Mouse (Mus musculus): Measurements from ENCODE around the gene Dcaf12l1. TPM values are rescaled to one million over a fixed set of nuclear protein-coding genes. Genes with fewer than 3 reads are reported as not detected.
"Not testable (repeated sequence)": the region's sequence is repeated elsewhere in the genome, so short reads cannot be mapped to it uniquely, and the experiment has no call there.

The Dcaf12l1 gene
- under 1 TPM; 0.20 to 0.70 TPM for total RNA-seq (2021)
- long read RNA-seq, experiment 1, partial matches to known transcripts: 0 of 1 reads
- long read RNA-seq, experiment 1, other reads (novel, unspliced or antisense): 0 of 1 reads
- long read RNA-seq, experiment 2: 0 reads

DNA sequence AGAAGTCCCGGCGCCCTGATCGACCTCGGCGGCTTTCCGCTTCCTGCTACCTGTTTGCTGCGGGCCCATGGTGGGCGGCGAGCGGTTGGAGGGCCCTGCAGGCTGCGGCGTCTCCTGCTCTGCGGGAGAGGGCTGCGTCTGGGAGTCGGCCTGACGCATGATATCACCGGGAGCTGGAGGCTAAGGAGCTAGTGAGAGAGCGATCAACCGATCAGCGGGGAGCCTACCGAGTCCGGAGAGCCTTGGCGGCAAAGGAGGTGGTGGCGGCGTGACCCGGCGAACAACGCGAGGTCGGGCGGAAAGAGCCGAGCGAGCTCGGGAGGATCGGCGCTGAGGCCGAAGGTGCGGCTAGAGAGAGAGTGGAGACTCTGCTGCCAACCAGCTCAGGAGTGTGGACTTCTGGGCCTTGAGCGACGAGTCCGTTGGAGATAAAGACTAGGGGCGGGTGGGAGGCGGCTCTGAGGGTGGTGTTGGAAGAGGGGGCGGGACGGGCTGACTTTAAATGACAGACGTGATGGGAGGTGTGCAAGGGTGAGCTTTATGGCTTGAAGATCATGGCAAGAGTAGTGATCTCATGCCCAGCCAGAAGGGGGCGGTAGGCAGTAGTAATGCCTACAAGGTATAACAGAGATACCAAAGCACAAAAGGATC is at the start of gene Dcaf12l1:
TSS of gene Dcaf12l1 (minus strand) at position 437 of the 651 bp plus-strand sequence.
- peak within 1 kb of the TSS; percentile 70 for H3K4me3 ChIP-seq
- TF ChIP-seq CTCF (IDR thresholded peaks at IDR 0.05): peak; percentile 35; the same call in 1 of the 2 replicates
- H3K27ac ChIP-seq: no peak within 1 kb of the TSS
- intact Hi-C loops (cut with DNase I): no loop called here
- peak; percentile 62 for DNase-seq

DNA sequence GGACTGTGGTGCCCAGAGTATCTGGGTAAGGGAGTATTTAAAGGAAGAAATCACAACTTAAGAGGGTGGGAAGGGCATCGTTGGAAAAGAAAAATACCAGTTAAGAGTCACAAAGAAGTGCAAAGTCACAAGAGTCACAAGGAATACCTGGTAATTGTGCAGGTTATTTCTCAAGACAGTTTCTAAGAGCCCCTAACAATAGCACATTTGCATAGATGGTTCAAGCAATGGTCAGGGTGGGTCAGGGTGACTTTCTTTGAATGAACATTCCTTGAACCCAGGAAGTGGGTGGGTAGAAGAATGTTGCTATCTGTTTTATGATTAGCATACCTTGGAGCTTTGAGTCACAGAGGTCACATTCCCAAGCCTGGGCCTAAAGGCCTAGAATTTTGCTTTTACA is 19.4 kb upstream of the Dcaf12l1 start:
- H3K27ac ChIP-seq; H3K4me3 ChIP-seq; intact Hi-C loops (cut with DNase I); DNase-seq: not testable (repeated sequence)

GRCm38 (mm10) chrX:44789036-44789760 is 799 bp downstream of the Dcaf12l1 start:
- Histone ChIP-seq H3K27ac (no peak overlapping the region), H3K4me3 (peak overlapping the region; percentile 70)
- DNase-seq: no peak
- TF ChIP-seq CTCF (IDR thresholded peaks at IDR 0.05): no peak
- intact Hi-C loops (cut with DNase I): no loop called here
